Mouse (Mus musculus) NIH3T3 (cell line): ENCODE data around the gene Olfr613.
"Not testable (repeated sequence)": the region's sequence is repeated elsewhere in the genome, so short reads cannot be mapped to it uniquely, and the experiment has no call there.

Experiments
- DNase-seq: peaks from one replicate; pipeline ENCODE4 v3.0.0-alpha.2; 2012; ENCODE audit warnings: low read depth

The Olfr613 gene

GRCm38 (mm10) chr7:103547774-103548173, at the start of gene Olfr613:
Gene Olfr613, plus strand, starts transcription at chr7:103548074.
- no peak for DNase-seq

DNA sequence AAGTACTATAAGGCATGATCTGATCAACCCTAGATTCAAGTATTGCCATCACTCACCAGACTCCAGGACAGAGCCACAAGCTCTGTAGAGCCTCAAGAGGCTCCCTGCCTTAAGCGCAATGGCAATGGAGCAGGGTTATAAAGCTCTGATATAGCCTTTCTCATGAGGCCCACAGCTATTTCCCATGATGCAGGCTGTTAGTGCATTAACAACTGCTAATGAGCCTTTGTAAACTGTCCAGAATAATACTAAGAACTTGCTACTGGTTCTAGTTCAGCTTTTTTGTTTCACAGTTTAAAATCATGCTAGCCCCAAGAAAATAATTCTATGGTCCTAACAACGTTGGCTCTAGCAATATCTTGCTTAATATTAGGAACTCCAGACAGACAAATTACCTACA, 35.9 kb upstream of the Olfr613 start, which contains the start of gene Olfr610:
Olfr610 (minus strand) TSS at position 101 of the 400 bp plus-strand sequence.
- DNase-seq, result no peak

GRCm38 (mm10) chr7:103520746-103521145, 27.1 kb upstream of the Olfr613 start, which contains the start of gene Olfr611:
Gene Olfr611, minus strand, starts transcription at chr7:103520846.
- not testable (repeated sequence) for DNase-seq

GRCm38 (mm10) chr7:103542617-103543016, 5.3 kb upstream of the Olfr613 start, which contains the start of gene Olfr612:
Gene Olfr612, minus strand, starts transcription at chr7:103542717.
- DNase-seq, result not testable (repeated sequence)

DNA sequence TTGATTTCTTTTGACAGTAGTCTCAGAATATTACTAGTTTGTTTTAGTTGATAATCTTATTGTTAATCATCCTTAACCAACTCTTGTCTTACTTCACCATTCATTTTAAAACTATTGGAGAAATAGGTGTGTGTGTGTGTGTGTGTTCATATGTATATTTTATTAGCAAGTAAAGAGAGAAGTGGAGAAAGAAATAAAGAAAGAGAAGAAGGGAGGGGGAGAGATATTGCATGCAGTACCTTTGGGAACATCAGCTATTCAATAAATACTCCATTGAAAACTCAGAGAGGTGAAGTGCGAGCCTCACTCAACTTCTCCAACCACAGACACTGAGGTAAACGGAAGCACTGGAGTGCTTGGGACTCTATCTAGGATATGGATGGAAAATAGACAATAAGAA, 7.9 kb downstream of the Olfr613 start, which contains the start of gene Olfr615:
Olfr615 (plus strand) TSS at position 301 of the 400 bp plus-strand sequence.
- no peak for DNase-seq

GRCm38 (mm10) chr7:103569043-103569442, 21.2 kb downstream of the Olfr613 start, which contains the start of gene Olfr616:
Gene Olfr616, minus strand, starts transcription at chr7:103569143.
- DNase-seq, result no peak

DNA sequence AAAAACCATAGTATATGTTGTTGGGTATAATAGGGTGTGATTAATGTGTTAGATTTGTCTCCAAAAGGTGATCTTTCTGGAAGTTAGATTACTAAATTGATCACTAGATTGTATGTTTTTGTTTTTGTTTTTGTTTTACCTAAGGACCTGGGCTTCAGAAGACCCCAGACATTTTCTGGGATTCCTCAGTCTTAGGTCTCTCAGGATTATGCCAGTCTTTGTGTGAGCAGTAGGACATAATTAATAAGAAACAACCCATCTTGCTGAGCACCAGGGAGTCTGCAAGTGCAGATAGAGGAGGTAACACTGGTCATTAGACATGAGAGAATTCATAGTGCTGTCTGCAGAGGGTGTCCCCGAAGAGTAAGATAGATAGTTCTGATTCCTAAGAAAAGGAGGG, 24.9 kb downstream of the Olfr613 start, which contains the start of gene Olfr617:
Olfr617 (plus strand) TSS at position 301 of the 400 bp plus-strand sequence.
- DNase-seq, result no peak

GRCm38 (mm10) chr7:103589803-103590202, 41.9 kb downstream of the Olfr613 start, which contains the start of gene Olfr618:
Gene Olfr618, plus strand, starts transcription at chr7:103590103.
- DNase-seq, result no peak

GRCm38 (mm10) chr7:103600275-103600674, 52.4 kb downstream of the Olfr613 start, which contains the start of gene Olfr619:
Gene Olfr619, plus strand, starts transcription at chr7:103600575.
- DNase-seq, result no peak
